Mouse (Mus musculus): ENCODE results near the gene Nsf. TPM values are rescaled to one million over a fixed set of nuclear protein-coding genes. Genes with fewer than 3 reads are reported as not detected.
A peak's percentile ranks its signal among the peaks of the same experiment; 100 is the strongest.

The Nsf gene
- polyA plus RNA-seq, 1 experiment from 2014 or later: 54.4 TPM

DNA sequence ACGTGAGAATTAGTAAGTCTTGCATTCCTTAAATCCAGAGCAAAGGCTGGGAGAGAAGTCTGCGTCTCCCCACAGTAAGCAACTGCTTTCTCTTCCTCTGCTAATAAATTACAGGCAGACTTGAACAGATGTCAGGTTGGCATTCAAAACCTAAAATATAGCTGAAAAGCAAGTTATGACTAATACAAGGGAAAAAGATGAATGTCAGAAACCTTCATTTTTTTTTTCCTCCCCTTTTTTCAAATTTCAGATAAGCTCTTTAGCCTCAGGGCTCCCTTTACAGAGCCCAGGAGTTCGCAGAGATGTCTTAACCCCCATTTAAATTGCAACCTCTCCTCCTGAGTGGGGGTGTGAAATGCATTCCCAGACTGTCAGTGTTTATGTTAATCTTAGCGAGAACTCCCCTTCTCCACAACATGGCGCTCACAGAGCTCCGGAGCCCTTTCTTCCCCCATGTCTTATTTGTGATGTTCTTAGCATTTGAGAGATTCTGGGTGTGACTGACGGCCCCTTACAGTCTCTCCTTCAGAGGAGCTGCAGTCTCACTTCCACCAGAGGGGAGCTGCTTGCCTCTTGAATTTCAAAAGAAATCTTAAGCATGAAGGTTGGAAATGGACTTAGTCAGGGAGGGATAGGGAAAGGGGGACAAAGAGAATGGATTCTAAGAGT, 47.7 kb downstream of the Nsf start:
- Histone ChIP-seq H3K27ac (replicated peaks) (no peak overlapping the region), H3K4me3 (no peak overlapping the region), H3K27me3 (replicated peaks; ENCODE audit: low read depth, poor library complexity, severe bottlenecking) (no peaks in the 10 kb centered on the region), H3K9me3 (no peaks in the 10 kb centered on the region), H3K36me3 (replicated peaks) (peaks cover 38% of the 10 kb centered on the region), H3K4me1 (peaks cover under 1% of the 10 kb centered on the region; the same call in 1 of the 2 replicates)
- no peak for DNase-seq (ENCODE audit: low spot score)
- WGBS: 53% methylated on average over 7 of the region's 7 CpGs

GRCm38 (mm10) chr11:103905506-103905905, 48.4 kb downstream of the Nsf start:
- H3K27me3 ChIP-seq (replicated peaks; ENCODE audit: low read depth, poor library complexity, severe bottlenecking): no peaks in the 10 kb centered on the region
- no peak for DNase-seq (ENCODE audit: low spot score)
- H3K36me3 ChIP-seq (replicated peaks): peaks cover 35% of the 10 kb centered on the region
- no peak overlapping the region for H3K4me3 ChIP-seq
- WGBS: 87% methylated on average over 9 of the region's 9 CpGs
- peaks cover 6% of the 10 kb centered on the region; the same call in 1 of the 2 replicates for H3K4me1 ChIP-seq
- no peaks in the 10 kb centered on the region for H3K9me3 ChIP-seq
- no peak overlapping the region for H3K27ac ChIP-seq (replicated peaks)

GRCm38 (mm10) chr11:103901581-103901966, 52.3 kb downstream of the Nsf start:
- WGBS: 88% methylated on average over 4 of the region's 4 CpGs
- no peaks in the 10 kb centered on the region for H3K27me3 ChIP-seq (replicated peaks; ENCODE audit: low read depth, poor library complexity, severe bottlenecking)
- no peaks in the 10 kb centered on the region for H3K9me3 ChIP-seq
- H3K36me3 ChIP-seq (replicated peaks): peaks cover 14% of the 10 kb centered on the region; the same call in 1 of the 2 replicates
- no peak overlapping the region for H3K27ac ChIP-seq (replicated peaks)
- DNase-seq (ENCODE audit: low spot score): no peak
- peaks cover 7% of the 10 kb centered on the region; the same call in 1 of the 2 replicates for H3K4me1 ChIP-seq
- H3K4me3 ChIP-seq: no peak overlapping the region

GRCm38 (mm10) chr11:103900803-103901580, 52.9 kb downstream of the Nsf start:
- peak; percentile 18 for DNase-seq (ENCODE audit: low spot score)
- Histone ChIP-seq H3K27ac (replicated peaks) (no peak overlapping the region), H3K27me3 (replicated peaks; ENCODE audit: low read depth, poor library complexity, severe bottlenecking) (no peaks in the 10 kb centered on the region)

DNA sequence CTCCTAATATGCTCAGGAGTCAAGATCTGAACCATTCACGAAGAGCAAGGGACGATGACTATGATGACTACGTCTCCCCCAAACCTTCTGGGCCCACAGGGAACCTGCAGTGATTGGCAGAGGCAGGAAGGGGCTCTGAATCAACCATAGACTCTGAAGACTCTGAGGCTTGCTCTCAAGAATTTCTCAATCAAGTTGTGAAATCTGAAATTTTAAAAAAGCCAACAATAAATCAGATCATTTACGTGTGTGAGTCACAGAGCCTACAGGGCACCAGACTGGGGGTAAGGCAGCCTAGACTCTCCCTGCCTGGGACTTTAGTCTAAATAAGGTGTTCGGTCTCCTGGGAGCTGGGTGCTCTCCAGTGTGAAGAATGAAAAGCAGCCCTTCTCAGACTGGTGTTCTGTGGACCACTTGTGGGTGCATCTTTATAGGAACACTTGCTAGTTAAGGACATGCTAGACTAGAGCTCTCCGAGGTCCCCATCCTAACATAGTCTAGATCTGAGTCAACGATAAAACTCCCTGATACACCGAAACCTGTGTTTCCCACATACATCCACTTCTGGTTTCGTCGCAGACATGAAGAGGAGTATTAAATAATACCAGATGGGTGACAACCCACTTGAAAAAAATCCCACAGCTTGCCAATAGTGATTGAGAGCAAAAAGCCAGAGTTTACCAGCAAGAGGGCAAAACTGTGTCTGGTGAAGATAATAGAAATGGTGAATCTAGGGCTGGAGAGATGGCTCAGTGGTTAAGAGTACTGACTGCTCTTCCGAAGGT, 56.7 kb downstream of the Nsf start:
- no peak for DNase-seq (ENCODE audit: low spot score)
- no peak overlapping the region for H3K27ac ChIP-seq (replicated peaks)
- no peaks in the 10 kb centered on the region for H3K27me3 ChIP-seq (replicated peaks; ENCODE audit: low read depth, poor library complexity, severe bottlenecking)
- 94% methylated on average over 11 of the region's 11 CpGs for WGBS
- peaks cover 20% of the 10 kb centered on the region for H3K36me3 ChIP-seq (replicated peaks)
- H3K9me3 ChIP-seq: no peaks in the 10 kb centered on the region
- no peak overlapping the region for H3K4me3 ChIP-seq
- H3K4me1 ChIP-seq: peaks cover 7% of the 10 kb centered on the region; the same call in 1 of the 2 replicates

More at GRCm38 (mm10) chr11:103900803-103901580, 52.9 kb downstream of the Nsf start:
- WGBS: 71% methylated on average over 20 of the region's 20 CpGs
- H3K4me3 ChIP-seq: no peak overlapping the region
- H3K4me1 ChIP-seq: peaks cover 7% of the 10 kb centered on the region; the same call in 1 of the 2 replicates
- no peaks in the 10 kb centered on the region for H3K9me3 ChIP-seq
- H3K36me3 ChIP-seq (replicated peaks): peaks cover 11% of the 10 kb centered on the region; the same call in 1 of the 2 replicates

GRCm38 (mm10) chr11:103896056-103896455, 57.8 kb downstream of the Nsf start:
- H3K27ac ChIP-seq (replicated peaks): no peak overlapping the region
- peaks cover 5% of the 10 kb centered on the region; the same call in 1 of the 2 replicates for H3K4me1 ChIP-seq
- no peaks in the 10 kb centered on the region for H3K9me3 ChIP-seq
- no peak overlapping the region for H3K4me3 ChIP-seq
- no peak for DNase-seq (ENCODE audit: low spot score)
- 88% methylated on average over 4 of the region's 4 CpGs for WGBS
- peaks cover 14% of the 10 kb centered on the region for H3K36me3 ChIP-seq (replicated peaks)
- H3K27me3 ChIP-seq (replicated peaks; ENCODE audit: low read depth, poor library complexity, severe bottlenecking): no peaks in the 10 kb centered on the region

GRCm38 (mm10) chr11:103892831-103893230, 61.0 kb downstream of the Nsf start:
- H3K36me3 ChIP-seq (replicated peaks): peaks cover 15% of the 10 kb centered on the region
- no peaks in the 10 kb centered on the region for H3K4me1 ChIP-seq
- H3K27me3 ChIP-seq (replicated peaks; ENCODE audit: low read depth, poor library complexity, severe bottlenecking): no peaks in the 10 kb centered on the region
- H3K27ac ChIP-seq (replicated peaks): no peak overlapping the region
- DNase-seq (ENCODE audit: low spot score): no peak
- no peaks in the 10 kb centered on the region for H3K9me3 ChIP-seq
- no peak overlapping the region for H3K4me3 ChIP-seq
- WGBS: 90% methylated on average over 10 of the region's 10 CpGs

DNA sequence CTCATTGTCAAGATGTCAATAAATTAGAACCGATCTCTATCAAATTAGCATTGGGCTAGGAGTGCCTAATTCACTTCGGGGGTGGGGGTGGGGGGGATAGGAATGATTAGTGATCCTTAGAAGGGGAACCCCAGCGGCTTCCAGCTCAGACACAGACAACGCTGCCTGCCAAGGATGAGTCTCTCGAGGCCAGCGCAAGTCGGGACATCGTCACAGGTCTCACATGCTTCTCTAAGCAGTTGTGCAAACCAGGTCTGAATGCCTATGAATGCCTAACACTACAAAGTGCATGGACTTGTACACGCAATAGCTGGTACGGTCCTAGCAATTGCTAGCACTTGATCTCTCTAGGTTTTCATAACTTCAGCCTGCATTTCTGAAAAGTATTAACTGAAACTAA, 62.1 kb downstream of the Nsf start:
- no peak overlapping the region for H3K27ac ChIP-seq (replicated peaks)
- H3K9me3 ChIP-seq: no peaks in the 10 kb centered on the region
- WGBS: 87% methylated on average over 10 of the region's 10 CpGs
- no peaks in the 10 kb centered on the region for H3K27me3 ChIP-seq (replicated peaks; ENCODE audit: low read depth, poor library complexity, severe bottlenecking)
- H3K4me1 ChIP-seq: no peaks in the 10 kb centered on the region
- H3K36me3 ChIP-seq (replicated peaks): peaks cover 19% of the 10 kb centered on the region
- H3K4me3 ChIP-seq: no peak overlapping the region
- no peak for DNase-seq (ENCODE audit: low spot score)

DNA sequence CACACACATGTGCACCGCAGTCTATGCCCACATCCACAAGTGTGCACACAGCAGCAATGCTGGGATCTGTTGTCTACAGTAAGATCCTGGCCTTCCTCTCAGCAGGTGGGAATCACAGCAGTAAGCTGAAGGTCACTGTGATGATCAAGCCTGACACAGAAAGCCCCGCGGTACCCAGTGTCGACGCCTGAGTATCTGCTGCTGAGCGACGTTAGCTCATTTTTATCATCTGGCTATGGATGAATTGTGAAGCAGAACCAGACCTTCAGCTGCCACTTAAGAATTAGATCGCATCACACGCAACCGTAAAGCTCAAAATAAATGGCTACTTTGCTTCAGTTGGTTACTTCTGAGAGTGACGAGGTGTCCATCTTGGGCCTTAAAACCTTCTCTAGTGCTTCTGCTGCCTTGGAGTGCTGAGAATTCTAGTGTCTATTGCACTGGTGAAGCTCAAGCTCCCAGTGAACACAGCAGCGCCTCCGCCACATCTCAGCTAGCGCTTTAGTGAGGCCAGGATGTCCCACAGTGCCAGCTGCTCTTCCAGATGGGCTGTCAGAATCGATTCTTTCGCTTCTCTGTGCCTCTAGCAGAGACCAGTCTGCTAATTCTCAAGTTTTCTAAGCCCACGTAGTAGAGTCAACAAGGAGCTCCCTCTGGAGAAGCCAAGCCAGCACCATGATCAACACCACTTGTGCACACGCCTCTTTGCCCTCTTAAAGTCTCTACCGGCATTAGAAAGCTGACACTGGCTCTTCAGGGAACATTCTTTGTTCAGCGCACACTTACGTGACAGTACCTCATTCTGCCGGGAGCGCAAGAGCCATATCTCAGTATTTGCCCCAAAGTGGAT, 63.3 kb downstream of the Nsf start:
- Histone ChIP-seq H3K4me1 (peaks cover 6% of the 10 kb centered on the region), H3K27ac (replicated peaks) (no peak overlapping the region), H3K36me3 (replicated peaks) (peaks cover 19% of the 10 kb centered on the region), H3K4me3 (no peak overlapping the region), H3K9me3 (no peaks in the 10 kb centered on the region), H3K27me3 (replicated peaks; ENCODE audit: low read depth, poor library complexity, severe bottlenecking) (no peaks in the 10 kb centered on the region)
- DNase-seq (ENCODE audit: low spot score): no peak
- 89% methylated on average over 23 of the region's 23 CpGs for WGBS

DNA sequence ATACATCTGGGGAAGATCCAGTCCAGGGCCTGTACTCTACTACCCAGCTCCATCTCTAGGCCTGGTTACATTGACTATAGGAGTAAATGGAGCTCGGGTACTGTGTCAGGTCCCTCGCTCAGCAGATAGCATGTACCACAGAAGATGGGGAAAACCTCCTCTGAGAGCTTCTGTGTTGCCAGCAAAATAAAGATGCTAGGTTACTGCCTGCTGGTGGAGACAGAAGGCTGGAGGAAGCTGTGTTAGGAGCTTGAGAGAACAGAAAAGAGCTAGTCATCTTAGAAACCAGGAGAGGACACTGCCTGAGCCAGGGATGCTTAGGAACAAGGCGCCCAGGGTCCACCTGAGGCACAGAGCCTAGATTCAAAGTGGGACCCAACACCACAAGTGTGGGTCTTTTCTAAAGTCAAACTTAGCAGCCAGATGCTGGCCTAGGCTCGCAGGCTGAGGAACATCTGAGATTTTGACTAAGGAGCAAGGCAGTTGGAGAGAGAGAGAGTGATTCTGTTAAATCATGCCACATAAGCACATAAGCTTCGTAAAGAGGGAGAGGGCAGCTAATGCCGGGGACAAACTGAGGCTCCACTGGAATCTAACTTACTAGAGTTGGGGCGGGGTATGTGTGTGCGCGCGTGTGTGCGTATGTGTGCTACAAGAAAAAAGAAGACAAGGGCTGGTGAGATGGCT, 66.0 kb downstream of the Nsf start:
- DNase-seq (ENCODE audit: low spot score): no peak
- Histone ChIP-seq H3K4me3 (no peak overlapping the region), H3K27me3 (replicated peaks; ENCODE audit: low read depth, poor library complexity, severe bottlenecking) (no peaks in the 10 kb centered on the region), H3K27ac (replicated peaks) (no peak overlapping the region), H3K4me1 (peaks cover 23% of the 10 kb centered on the region), H3K36me3 (replicated peaks) (peaks cover 27% of the 10 kb centered on the region), H3K9me3 (no peaks in the 10 kb centered on the region)
- 96% methylated on average over 11 of the region's 11 CpGs for WGBS

DNA sequence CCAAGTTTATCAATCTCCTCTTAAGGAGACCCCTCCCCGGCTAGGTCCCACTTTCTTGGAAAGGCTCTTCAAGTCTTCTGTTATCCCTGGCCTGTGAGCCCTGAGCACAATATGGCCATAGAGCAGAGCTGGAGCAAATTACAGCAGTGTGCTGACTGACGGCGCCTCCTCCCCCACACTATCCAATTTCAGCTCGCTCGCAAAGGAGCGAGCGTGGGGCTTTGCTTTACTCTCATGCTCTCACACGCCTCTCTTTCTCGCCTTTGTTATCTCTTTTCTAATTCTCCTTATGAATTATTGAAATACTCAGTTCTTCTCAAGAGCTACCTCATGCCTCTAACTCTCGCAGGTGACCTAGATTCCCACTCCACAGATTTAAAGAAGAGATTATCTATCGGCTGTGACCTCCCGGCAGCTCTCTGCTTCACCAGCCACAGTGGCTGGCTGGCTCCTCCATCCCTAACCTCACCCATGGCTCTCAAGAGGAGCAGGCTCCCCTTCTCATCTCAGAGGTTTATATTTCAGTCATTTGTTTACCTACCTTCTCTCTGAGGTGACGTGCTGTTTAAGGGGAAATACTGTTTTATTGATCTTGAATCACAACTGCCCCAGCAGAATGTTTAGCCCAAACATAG, 69.0 kb downstream of the Nsf start:
- peaks cover 45% of the 10 kb centered on the region for H3K36me3 ChIP-seq (replicated peaks)
- peaks cover 23% of the 10 kb centered on the region for H3K4me1 ChIP-seq
- peak; percentile 79 for DNase-seq (ENCODE audit: low spot score)
- H3K4me3 ChIP-seq: peak overlapping the region; percentile 48
- WGBS: 6% methylated on average over 13 of the region's 13 CpGs
- peak overlapping the region; percentile 81 for H3K27ac ChIP-seq (replicated peaks)
- H3K27me3 ChIP-seq (replicated peaks; ENCODE audit: low read depth, poor library complexity, severe bottlenecking): no peaks in the 10 kb centered on the region
- H3K9me3 ChIP-seq: no peaks in the 10 kb centered on the region
